In the genomic region with DNA sequence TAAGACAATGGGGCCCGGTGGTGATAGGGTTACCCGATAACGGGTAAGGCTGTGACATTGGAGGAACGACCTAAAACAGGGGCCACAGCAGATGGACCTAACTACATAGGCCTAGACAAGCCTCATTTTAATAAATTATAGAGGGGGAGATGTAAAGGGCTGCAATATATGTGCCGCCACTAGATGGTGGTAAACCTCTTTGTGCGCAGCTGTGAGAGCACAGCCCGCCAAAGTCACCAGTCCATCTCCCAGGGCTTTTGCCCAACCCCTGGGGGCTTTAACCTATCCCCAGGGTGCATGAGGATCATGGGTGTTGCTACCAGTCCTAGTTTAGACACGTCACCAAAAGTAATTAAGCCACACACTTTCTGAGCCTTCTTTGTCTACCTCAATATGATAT, we compare ENCODE assay signal across 9 mouse cellular contexts. TPM values are rescaled to one million over a fixed set of nuclear protein-coding genes. Genes with fewer than 3 reads are reported as not detected.
DNase-seq lines count a peak whose midpoint lies in the region; ATAC-seq and TF ChIP-seq lines count a peak whose summit lies in the region.
"Not testable (repeated sequence)": the region's sequence is repeated elsewhere in the genome, so short reads cannot be mapped to it uniquely, and the experiment has no call there.
"Had no signal": no experiment of that assay in that cellular context is flagged by ENCODE, and none has a peak within 500 bp of the region (broad histone marks: within the 10 kb centered on the region; RNA-seq: fewer than 3 reads in every experiment).

No protein-coding gene starts in this region.

- H3K4me2 ChIP-seq in liver, embryonic 14.5 days (ENCODE audit: low read depth): not testable (repeated sequence)

- TF ChIP-seq EP300 in ES-Bruce4 (IDR thresholded peaks at IDR 0.05; ENCODE audit: insufficient read depth, low read depth, low read length); liver, embryonic 14.5 days (IDR thresholded peaks at IDR 0.05; ENCODE audit: low read depth): not testable (repeated sequence)

- not testable (repeated sequence) for H3K27ac ChIP-seq in ES-Bruce4 (ENCODE audit: insufficient read depth, low read length); hindbrain, embryonic 10.5 days; liver, embryonic 14.5 days

- H3K36me3 ChIP-seq in ES-Bruce4 (ENCODE audit: control insufficient read depth, insufficient read depth, low read length, poor library complexity, severe bottlenecking); hindbrain, embryonic 10.5 days; liver, embryonic 14.5 days (replicated peaks; ENCODE audit: control insufficient read depth, insufficient read depth, low read depth): not testable (repeated sequence)

- H3K4me3 ChIP-seq in ES-Bruce4 (ENCODE audit: low read depth, low read length); hindbrain, embryonic 10.5 days; liver, embryonic 14.5 days (ENCODE audit: insufficient read depth in 1 of 2, low read depth in 2 of 2, low read length in 2 of 2): not testable (repeated sequence)

- TF ChIP-seq POLR2A in ES-Bruce4 (IDR thresholded peaks at IDR 0.05; ENCODE audit: insufficient read depth, low read length); brain, embryonic 14.5 days (IDR thresholded peaks at IDR 0.05; ENCODE audit: borderline replicate concordance, extremely low read depth, insufficient read depth, insufficient read length, poor library complexity, severe bottlenecking): not testable (repeated sequence)

- H3K9me3 ChIP-seq in ES-Bruce4 (replicated peaks; ENCODE audit: control insufficient read depth, insufficient read depth, low read length, poor library complexity, severe bottlenecking); hindbrain, embryonic 10.5 days; liver, embryonic 14.5 days (ENCODE audit: control insufficient read depth, low read length): not testable (repeated sequence)

- TF ChIP-seq CTCF in ES-Bruce4 (IDR thresholded peaks at IDR 0.05; ENCODE audit: low read depth, low read length): peak; percentile 33
- TF ChIP-seq CTCF in brain, embryonic 14.5 days (IDR thresholded peaks at IDR 0.05; ENCODE audit: borderline replicate concordance, extremely low read depth, insufficient read depth, insufficient read length): peak; percentile 55; the same call in 1 of the 2 replicates
- TF ChIP-seq CTCF in liver, embryonic 14.5 days (IDR thresholded peaks at IDR 0.05; ENCODE audit: low read depth): peak; percentile 81

- H3K9ac ChIP-seq in ES-Bruce4 (ENCODE audit: low read depth, poor library complexity, severe bottlenecking); liver, embryonic 14.5 days (replicated peaks): not testable (repeated sequence)

- peak; percentile 49 for DNase-seq in brain, embryonic 14.5 days (ENCODE audit: low read depth)
- peak; percentile 2 to 19 for DNase-seq in frontal cortex, postnatal 10 days (ENCODE audit: low spot score in 2 of 2)
- peak; percentile 54 for DNase-seq in hindbrain, embryonic 10.5 days (ENCODE audit: low spot score)
- peak; percentile 17 for DNase-seq in layer of hippocampus, adult 9-10 months (ENCODE audit: low spot score)
- not testable (repeated sequence) for DNase-seq in liver, embryonic 14.5 days (ENCODE audit: low read depth in 3 of 3, low spot score in 3 of 3)
- DNase-seq in ovary, postnatal 10 days (ENCODE audit: low spot score): peak; percentile 2
- peak; percentile 4 for DNase-seq in thymus, postnatal 25 days

- not testable (repeated sequence) for H3K27me3 ChIP-seq in ES-Bruce4 (ENCODE audit: control insufficient read depth, insufficient read depth, low read length, poor library complexity, severe bottlenecking); hindbrain, embryonic 10.5 days (ENCODE audit: insufficient read depth, poor library complexity, severe bottlenecking); liver, embryonic 14.5 days (ENCODE audit: control insufficient read depth, insufficient read depth, low read length)

- 20% methylated on average over 8 of the region's 8 CpGs for WGBS in hindbrain, embryonic 10.5 days
- 20% methylated on average over 8 of the region's 8 CpGs for WGBS in liver, embryonic 14.5 days (ENCODE audit: insufficient replicate concordance)

- H3K4me1 ChIP-seq in ES-Bruce4 (ENCODE audit: control insufficient read depth, insufficient read depth, low read length); hindbrain, embryonic 10.5 days (replicated peaks); liver, embryonic 14.5 days (replicated peaks; ENCODE audit: control insufficient read depth in 2 of 2, insufficient read depth in 2 of 2, low read length in 1 of 2): not testable (repeated sequence)

- ATAC-seq in liver, embryonic 14.5 days (ENCODE audit: insufficient read depth): not testable (repeated sequence)

RNA-seq across cellular contexts. Expression of a gene that starts 7.8 kb away (rescaled TPM):
- polyA plus RNA-seq in ES-Bruce4 (2011; ENCODE audit: insufficient read depth, insufficient read length, low read depth, missing spikeins): 1.0 and 2.0 TPM in 2 replicates
- polyA plus RNA-seq in brain, embryonic 14.5 days (2012; rRNA removed): 6.4 and 9.7 TPM in 2 replicates
- polyA plus RNA-seq in hindbrain, embryonic 10.5 days (2016; fragmentation: Nextera tagmentation; extraction: Ambion mirVana): 2.8 and 5.9 TPM in 2 replicates
- polyA plus RNA-seq in liver, embryonic 14.5 days (2012; rRNA removed): 7.5 and 11.1 TPM in 2 replicates
- polyA plus RNA-seq in liver, embryonic 14.5 days (2014; fragmentation: Nextera tagmentation; extraction: Ambion mirVana): 7.4 and 8.6 TPM in 2 replicates

RNA-seq across cellular contexts. Expression of a gene that starts 9.6 kb away (rescaled TPM):
- not detected in 2 replicates for polyA plus RNA-seq in ES-Bruce4 (2011; ENCODE audit: insufficient read depth, insufficient read length, low read depth, missing spikeins)
- polyA plus RNA-seq in brain, embryonic 14.5 days (2012; rRNA removed): not detected in 2 replicates
- polyA plus RNA-seq in hindbrain, embryonic 10.5 days (2016; fragmentation: Nextera tagmentation; extraction: Ambion mirVana): not detected in 2 replicates
- polyA plus RNA-seq in liver, embryonic 14.5 days (2012; rRNA removed): not detected in 2 replicates
- polyA plus RNA-seq in liver, embryonic 14.5 days (2014; fragmentation: Nextera tagmentation; extraction: Ambion mirVana): not detected in 2 replicates
- polyA plus RNA-seq: kidney, embryonic 15.5 days had no signal

RNA-seq across cellular contexts. Expression of a gene that starts 23.9 kb away (rescaled TPM):
- not detected in 2 replicates for polyA plus RNA-seq in ES-Bruce4 (2011; ENCODE audit: insufficient read depth, insufficient read length, low read depth, missing spikeins)
- polyA plus RNA-seq in brain, embryonic 14.5 days (2012; rRNA removed): not detected in 2 replicates
- polyA plus RNA-seq in hindbrain, embryonic 10.5 days (2016; fragmentation: Nextera tagmentation; extraction: Ambion mirVana): not detected in 2 replicates
- polyA plus RNA-seq in liver, embryonic 14.5 days (2012; rRNA removed): not detected in 2 replicates
- polyA plus RNA-seq in liver, embryonic 14.5 days (2014; fragmentation: Nextera tagmentation; extraction: Ambion mirVana): not detected in 2 replicates
- polyA plus RNA-seq: kidney, embryonic 15.5 days had no signal

RNA-seq across cellular contexts. Expression of a gene that starts 57.7 kb away (rescaled TPM):
- polyA plus RNA-seq in ES-Bruce4 (2011; ENCODE audit: insufficient read depth, insufficient read length, low read depth, missing spikeins): not detected in 2 replicates
- 0.18 and 0.21 TPM in 2 replicates for polyA plus RNA-seq in brain, embryonic 14.5 days (2012; rRNA removed)
- not detected in 2 replicates for polyA plus RNA-seq in hindbrain, embryonic 10.5 days (2016; fragmentation: Nextera tagmentation; extraction: Ambion mirVana)
- 8.8 and 18.7 TPM in 2 replicates for polyA plus RNA-seq in liver, embryonic 14.5 days (2012; rRNA removed)
- 2.9 and 3.2 TPM in 2 replicates for polyA plus RNA-seq in liver, embryonic 14.5 days (2014; fragmentation: Nextera tagmentation; extraction: Ambion mirVana)
